Mouse (Mus musculus) lung, adult 2 months (tissue): ENCODE measurements around the gene Npas3.

ENCODE experiments used
- CTCF ChIP-seq: fragments of 200-500 bp; IDR thresholded peaks from 2 replicates; pipeline ENCODE4 v1.5.1; 2011; ENCODE audit warnings: mild to moderate bottlenecking, low read length, control low read depth; ENCODE audit not compliant: insufficient read depth
- POLR2A ChIP-seq: fragments of 200-500 bp; IDR thresholded peaks from 2 replicates; pipeline ENCODE4 v1.6.1; 2011; ENCODE audit warnings: low read depth, mild to moderate bottlenecking, control low read depth, low read length, borderline replicate concordance; ENCODE audit errors: extremely low read depth

GRCm38 (mm10) chr12:53764143-53764542 lies 515.7 kb downstream of the Npas3 start:
- no peak for TF ChIP-seq POLR2A
- no peak for TF ChIP-seq CTCF
